Mouse (Mus musculus): ENCODE measurements around the gene Slx4ip. TPM values are rescaled to one million over a fixed set of nuclear protein-coding genes. Genes with fewer than 3 reads are reported as not detected.

Slx4ip gene
- polyA plus RNA-seq, 1 experiment from 2014 or later: 5.1 TPM

- ATAC-seq: no peak
- Histone ChIP-seq H3K27ac (ENCODE audit: low read length) (no peak overlapping the region), H3K9ac (ENCODE audit: low read depth, low read length) (no peak overlapping the region)
Observed at GRCm38 (mm10) chr2:137107203-137107602, 216.2 kb downstream of the Slx4ip start.

GRCm38 (mm10) chr2:137107946-137108345 lies 216.9 kb downstream of the Slx4ip start:
- Histone ChIP-seq H3K4me1 (ENCODE audit: control insufficient read depth, insufficient read depth, low read length) (peaks cover 17% of the 10 kb centered on the region; the same call in 1 of the 2 replicates), H3K4me3 (ENCODE audit: low read length) (no peak overlapping the region), H3K9ac (ENCODE audit: low read depth, low read length) (no peak overlapping the region), H3K27ac (ENCODE audit: low read length) (no peak overlapping the region), H3K9me3 (ENCODE audit: control insufficient read depth, low read length) (no peaks in the 10 kb centered on the region), H3K36me3 (ENCODE audit: control insufficient read depth, insufficient read depth, low read length) (no peaks in the 10 kb centered on the region), H3K27me3 (replicated peaks; ENCODE audit: control insufficient read depth, insufficient read depth, low read length) (no peaks in the 10 kb centered on the region), H3K4me2 (ENCODE audit: low read depth, low read length) (no peak overlapping the region)
- 56% methylated on average over 8 of the region's 8 CpGs for WGBS
- ATAC-seq: no peak

More at GRCm38 (mm10) chr2:137107203-137107602, 216.2 kb downstream of the Slx4ip start:
- Histone ChIP-seq H3K9me3 (ENCODE audit: control insufficient read depth, low read length) (no peaks in the 10 kb centered on the region), H3K36me3 (ENCODE audit: control insufficient read depth, insufficient read depth, low read length) (no peaks in the 10 kb centered on the region), H3K4me3 (ENCODE audit: low read length) (no peak overlapping the region), H3K27me3 (replicated peaks; ENCODE audit: control insufficient read depth, insufficient read depth, low read length) (no peaks in the 10 kb centered on the region), H3K4me1 (ENCODE audit: control insufficient read depth, insufficient read depth, low read length) (peaks cover 15% of the 10 kb centered on the region; the same call in 1 of the 2 replicates), H3K4me2 (ENCODE audit: low read depth, low read length) (no peak overlapping the region)
- whole genome bisulfite sequencing: 74% methylated on average over 4 of the region's 4 CpGs

GRCm38 (mm10) chr2:137109321-137110213 lies 218.5 kb downstream of the Slx4ip start:
- H3K9me3 ChIP-seq (ENCODE audit: control insufficient read depth, low read length): no peaks in the 10 kb centered on the region
- H3K9ac ChIP-seq (ENCODE audit: low read depth, low read length): no peak overlapping the region
- 0 out of 2 replicates have a peak overlapping the region, but pooled peaks have one; percentile 18 for H3K4me2 ChIP-seq (ENCODE audit: low read depth, low read length)
- no peak overlapping the region for H3K4me3 ChIP-seq (ENCODE audit: low read length)
- peaks cover 23% of the 10 kb centered on the region; the same call in 1 of the 2 replicates for H3K4me1 ChIP-seq (ENCODE audit: control insufficient read depth, insufficient read depth, low read length)
- H3K27me3 ChIP-seq (replicated peaks; ENCODE audit: control insufficient read depth, insufficient read depth, low read length): no peaks in the 10 kb centered on the region
- no peak for ATAC-seq
- no peak overlapping the region for H3K27ac ChIP-seq (ENCODE audit: low read length)
- H3K36me3 ChIP-seq (ENCODE audit: control insufficient read depth, insufficient read depth, low read length): no peaks in the 10 kb centered on the region
- WGBS: 67% methylated on average over 15 of the region's 15 CpGs

- Histone ChIP-seq H3K9ac (ENCODE audit: low read depth, low read length) (no peak overlapping the region), H3K9me3 (ENCODE audit: control insufficient read depth, low read length) (no peaks in the 10 kb centered on the region), H3K36me3 (ENCODE audit: control insufficient read depth, insufficient read depth, low read length) (no peaks in the 10 kb centered on the region), H3K27ac (ENCODE audit: low read length) (no peak overlapping the region), H3K27me3 (replicated peaks; ENCODE audit: control insufficient read depth, insufficient read depth, low read length) (no peaks in the 10 kb centered on the region), H3K4me3 (ENCODE audit: low read length) (no peak overlapping the region), H3K4me1 (ENCODE audit: control insufficient read depth, insufficient read depth, low read length) (peaks cover 23% of the 10 kb centered on the region; the same call in 1 of the 2 replicates), H3K4me2 (ENCODE audit: low read depth, low read length) (no peak overlapping the region)
- 66% methylated on average over 4 of the region's 4 CpGs for WGBS
- no peak for ATAC-seq
Observed at GRCm38 (mm10) chr2:137110214-137110898, 219.3 kb downstream of the Slx4ip start.

GRCm38 (mm10) chr2:137113288-137114061 lies 222.5 kb downstream of the Slx4ip start:
- Histone ChIP-seq H3K9ac (ENCODE audit: low read depth, low read length) (peak overlapping the region; percentile 80), H3K4me2 (ENCODE audit: low read depth, low read length) (peak overlapping the region; percentile 96), H3K4me3 (ENCODE audit: low read length) (peak overlapping the region; percentile 77), H3K9me3 (ENCODE audit: control insufficient read depth, low read length) (no peaks in the 10 kb centered on the region), H3K27me3 (replicated peaks; ENCODE audit: control insufficient read depth, insufficient read depth, low read length) (no peaks in the 10 kb centered on the region), H3K27ac (ENCODE audit: low read length) (peak overlapping the region; percentile 98), H3K36me3 (ENCODE audit: control insufficient read depth, insufficient read depth, low read length) (no peaks in the 10 kb centered on the region), H3K4me1 (ENCODE audit: control insufficient read depth, insufficient read depth, low read length) (peaks cover 25% of the 10 kb centered on the region; the same call in 1 of the 2 replicates)
- no peak for ATAC-seq
- WGBS: 17% methylated on average over 12 of the region's 12 CpGs

- Histone ChIP-seq H3K4me3 (ENCODE audit: low read length) (peak overlapping the region; percentile 77), H3K27me3 (replicated peaks; ENCODE audit: control insufficient read depth, insufficient read depth, low read length) (no peaks in the 10 kb centered on the region), H3K9me3 (ENCODE audit: control insufficient read depth, low read length) (no peaks in the 10 kb centered on the region), H3K36me3 (ENCODE audit: control insufficient read depth, insufficient read depth, low read length) (no peaks in the 10 kb centered on the region), H3K9ac (ENCODE audit: low read depth, low read length) (peak overlapping the region; percentile 80), H3K27ac (ENCODE audit: low read length) (peak overlapping the region; percentile 98), H3K4me1 (ENCODE audit: control insufficient read depth, insufficient read depth, low read length) (peaks cover 23% of the 10 kb centered on the region; the same call in 1 of the 2 replicates), H3K4me2 (ENCODE audit: low read depth, low read length) (peak overlapping the region; percentile 96)
- WGBS: under 1% methylated on average over 50 of the region's 51 CpGs
- peak; percentile 43 for ATAC-seq
Observed at GRCm38 (mm10) chr2:137114248-137115096, 223.5 kb downstream of the Slx4ip start.

- H3K4me1 ChIP-seq (ENCODE audit: control insufficient read depth, insufficient read depth, low read length): peaks cover 20% of the 10 kb centered on the region; the same call in 1 of the 2 replicates
- H3K27me3 ChIP-seq (replicated peaks; ENCODE audit: control insufficient read depth, insufficient read depth, low read length): no peaks in the 10 kb centered on the region
- H3K9me3 ChIP-seq (ENCODE audit: control insufficient read depth, low read length): no peaks in the 10 kb centered on the region
- H3K4me2 ChIP-seq (ENCODE audit: low read depth, low read length): peak overlapping the region; percentile 96
- ATAC-seq: no peak
- H3K9ac ChIP-seq (ENCODE audit: low read depth, low read length): peak overlapping the region; percentile 80
- H3K4me3 ChIP-seq (ENCODE audit: low read length): peak overlapping the region; percentile 77
- no peaks in the 10 kb centered on the region for H3K36me3 ChIP-seq (ENCODE audit: control insufficient read depth, insufficient read depth, low read length)
- WGBS: under 1% methylated on average over 40 of the region's 40 CpGs
- peak overlapping the region; percentile 98 for H3K27ac ChIP-seq (ENCODE audit: low read length)
Observed at GRCm38 (mm10) chr2:137115241-137116024, 224.4 kb downstream of the Slx4ip start.

Measured in intestine, embryonic 16.5 days (tissue).